Mouse (Mus musculus) MEL (cell line): ENCODE measurements at regions not wholly inside any gene's neighbourhood (a gene's known extent, or its start where the extent isn't known, plus 50 kb on each side); places are given as distances from the start of the nearest gene placed in this dataset.
"Not testable (repeated sequence)": the region's sequence is repeated elsewhere in the genome, so short reads cannot be mapped to it uniquely, and the experiment has no call there.

Experiments
- CTCF ChIP-seq, 3 experiments: IDR thresholded peaks in 2 of 3; conservative IDR thresholded peaks in 1 of 3; 2 replicates each; pipeline ENCODE4 v1.5.1; 2011 to 2012; ENCODE audit warnings: low read length in 3 of 3, low read depth in 2 of 3, mild to moderate bottlenecking in 2 of 3, improper control_type of control experiment in 1 of 3, inconsistent platforms in 1 of 3, mixed read lengths in 1 of 3, moderate library complexity in 1 of 3; ENCODE audit not compliant: control insufficient read depth in 1 of 3, insufficient read depth in 1 of 3, poor library complexity in 1 of 3, severe bottlenecking in 1 of 3
- E2F4 ChIP-seq: IDR thresholded peaks from 2 replicates; pipeline ENCODE4 v1.6.1; 2011; ENCODE audit warnings: low read depth, low read length, improper control_type of control experiment, borderline replicate concordance
- ETS1 ChIP-seq: IDR thresholded peaks from 2 replicates; pipeline ENCODE4 v1.6.1; 2012; ENCODE audit warnings: low read depth, mild to moderate bottlenecking, inconsistent platforms, low read length, improper control_type of control experiment, moderate library complexity
- POLR2A ChIP-seq, 2 experiments: IDR thresholded peaks; 2 replicates each; pipeline ENCODE4 v1.6.1; 2011 to 2012; ENCODE audit warnings: low read length in 2 of 2, mild to moderate bottlenecking in 2 of 2, control low read depth in 1 of 2, improper control_type of control experiment in 1 of 2, low read depth in 1 of 2, moderate library complexity in 1 of 2; ENCODE audit not compliant: control insufficient read depth in 1 of 2, insufficient read depth in 1 of 2, poor library complexity in 1 of 2
- RAD21 ChIP-seq: IDR thresholded peaks from 2 replicates; pipeline ENCODE4 v1.6.1; 2011; ENCODE audit warnings: mild to moderate bottlenecking, low read depth, low read length, improper control_type of control experiment
- TAL1 ChIP-seq: IDR thresholded peaks from 2 replicates; pipeline ENCODE4 v1.6.1; 2012; ENCODE audit warnings: mild to moderate bottlenecking, inconsistent platforms, low read length, moderate library complexity, mixed read lengths

DNA sequence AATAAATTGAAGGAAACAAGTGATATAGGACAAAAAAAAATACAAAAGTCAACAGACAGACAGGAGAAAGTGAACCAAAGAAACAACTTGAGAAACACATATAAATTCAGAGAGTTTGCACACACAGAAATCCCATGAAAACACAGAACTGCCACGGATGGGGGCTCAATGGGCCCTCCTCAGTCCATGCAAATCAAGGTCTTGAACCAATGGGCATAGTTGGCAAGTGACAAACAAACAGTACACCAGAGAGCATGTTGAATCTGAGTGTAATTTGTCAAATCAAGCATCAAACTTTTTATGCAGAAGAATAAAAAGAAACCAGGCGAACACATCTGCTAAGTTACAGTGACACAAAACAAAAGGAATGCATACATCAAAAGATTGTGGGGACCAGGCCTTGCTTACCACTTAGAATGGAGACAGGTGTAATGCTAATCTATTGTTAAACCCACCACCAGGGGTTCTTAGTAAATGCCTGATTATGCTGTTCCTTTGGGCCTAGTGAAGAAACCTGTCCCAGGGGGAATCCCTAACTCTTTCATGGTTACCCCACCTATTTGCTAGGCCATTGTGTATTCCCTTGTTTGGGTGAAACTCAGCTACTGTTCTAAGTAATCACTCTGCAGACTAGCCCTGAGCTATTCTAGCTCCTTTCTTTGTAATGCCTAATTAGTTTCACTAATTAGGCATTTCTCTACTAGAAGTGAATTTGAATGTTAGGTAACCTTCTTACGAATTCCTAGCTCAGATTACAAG lies 676.4 kb upstream of the Cypt1 start:
- TF ChIP-seq ETS1; TAL1; RAD21; E2F4; CTCF (IDR thresholded peaks at IDR 0.05 in 2 of 3, conservative IDR thresholded peaks at IDR 0.05 in 1 of 3; ENCODE audit: control insufficient read depth in 1 of 3, insufficient read depth in 1 of 3, low read depth in 2 of 3, low read length in 3 of 3, poor library complexity in 1 of 3, severe bottlenecking in 1 of 3); POLR2A (IDR thresholded peaks at IDR 0.05; ENCODE audit: control insufficient read depth in 1 of 2, insufficient read depth in 1 of 2, low read depth in 1 of 2, low read length in 2 of 2, poor library complexity in 1 of 2): not testable (repeated sequence)
